Mouse (Mus musculus): ENCODE data around the gene Nr2c2. TPM values are rescaled to one million over a fixed set of nuclear protein-coding genes. Genes with fewer than 3 reads are reported as not detected.

Gene Nr2c2
- total RNA-seq (2023; ENCODE audit: inconsistent age) = 67.8 to 79.6 TPM (median 75.8 TPM) in 4 replicates

DNA sequence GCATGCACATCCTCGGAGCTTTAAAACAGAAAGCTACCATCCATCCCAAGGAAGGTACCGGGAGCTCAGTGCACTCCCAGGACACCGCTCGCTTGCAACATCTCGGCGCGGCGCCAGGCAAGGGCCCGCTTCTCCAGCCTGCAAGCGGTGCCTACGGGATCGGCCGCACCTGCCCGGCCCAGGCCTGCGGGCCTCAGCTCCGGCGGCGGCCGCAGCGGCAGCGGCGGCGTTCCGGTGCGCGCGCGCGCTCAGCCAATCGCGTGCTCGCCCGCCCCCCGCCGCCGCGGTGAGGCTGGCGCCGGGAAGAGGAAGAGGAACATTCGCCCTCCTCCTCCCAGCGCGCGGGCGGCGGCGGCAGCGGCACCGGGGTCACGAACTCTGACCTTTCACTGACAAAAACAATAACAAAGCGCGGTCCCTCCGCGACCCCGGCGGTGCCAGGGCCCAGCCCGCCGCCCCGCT is at the start of gene Nr2c2:
TSS of gene Nr2c2 (plus strand) at position 261 of the 462 bp plus-strand sequence.

DNA sequence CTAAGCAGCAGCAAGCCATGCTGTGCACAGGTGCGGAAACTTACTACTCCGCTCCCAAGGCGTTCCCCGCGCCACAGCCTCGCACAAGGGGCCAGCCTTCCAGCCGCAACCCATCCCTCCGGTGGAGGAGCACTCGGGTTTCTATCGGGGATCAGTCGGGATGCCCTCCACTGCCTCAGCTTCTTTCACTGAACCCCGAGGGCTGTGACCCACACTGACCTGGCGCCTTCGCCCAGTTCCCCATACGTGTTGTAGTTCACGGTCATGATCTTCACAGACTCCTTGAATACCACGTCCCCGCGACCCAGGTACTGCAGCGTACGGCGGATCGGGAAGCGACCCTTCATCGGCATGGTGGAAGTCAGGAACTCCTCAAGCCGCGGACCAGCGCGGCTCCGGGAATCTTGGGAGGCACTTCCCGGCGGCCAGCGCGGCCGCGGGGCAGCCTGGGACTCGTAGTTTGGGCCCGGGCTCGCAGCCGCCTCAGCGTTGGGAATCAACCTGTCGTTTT is 92.5 kb downstream of the Nr2c2 start, which contains the start of gene Mrps25:
TSS of gene Mrps25 (minus strand) at position 413 of the 511 bp plus-strand sequence.

DNA sequence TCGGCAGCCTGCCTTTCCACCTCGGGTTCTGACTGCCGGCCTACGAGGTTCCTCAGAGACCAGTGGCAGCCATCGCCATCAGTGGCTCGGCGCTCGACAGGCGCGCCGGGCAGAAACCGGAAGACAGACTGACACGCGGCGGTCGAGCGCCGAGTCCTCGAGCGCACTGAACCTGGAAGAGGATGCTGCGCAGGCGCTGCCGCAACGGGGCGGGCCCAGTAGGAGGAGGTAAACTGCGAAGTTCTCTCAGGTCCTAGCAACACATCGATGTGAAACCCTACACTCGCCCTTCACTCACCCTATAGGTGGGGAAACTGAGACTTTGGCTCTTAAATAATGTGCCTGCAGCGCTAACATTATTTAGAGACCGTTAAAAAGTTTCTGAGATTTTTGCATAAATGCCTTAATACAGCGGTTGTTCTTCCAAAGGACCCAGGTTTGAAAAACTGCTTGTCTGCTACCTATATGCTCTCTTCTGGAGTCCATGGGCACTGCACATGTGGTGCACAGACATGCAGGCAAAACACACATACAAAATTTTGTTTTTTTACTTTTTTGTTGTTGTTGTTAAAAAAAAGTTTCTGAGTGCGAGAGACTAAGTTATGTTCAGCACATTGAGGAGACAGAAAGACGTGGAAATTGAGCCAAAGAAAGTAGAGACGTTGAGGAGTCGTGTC is 123.7 kb downstream of the Nr2c2 start, which contains the start of gene Rbsn:
TSS of gene Rbsn (minus strand) at position 153 of the 677 bp plus-strand sequence.

Other genes starting within 250 kb of the Nr2c2 start
- 41.0 to 47.8 TPM (median 46.0 TPM) in 4 replicates for gene Ccdc174, start 213.3 kb upstream of the Nr2c2 start, total RNA-seq (2023; ENCODE audit: inconsistent age)
- 2.2 to 3.1 TPM (median 2.7 TPM) in 4 replicates for gene 4930590J08Rik, start 188.6 kb upstream of the Nr2c2 start, total RNA-seq (2023; ENCODE audit: inconsistent age)
- 0.15 TPM in 1 of 4 replicates, not detected in the others for gene Fgd5, start 112.5 kb upstream of the Nr2c2 start, total RNA-seq (2023; ENCODE audit: inconsistent age)
- gene Mrps25, start 92.6 kb downstream of the Nr2c2 start, total RNA-seq (2023; ENCODE audit: inconsistent age) = 10.1 to 20.9 TPM (median 17.1 TPM) in 4 replicates
- 30.0 to 36.9 TPM (median 33.9 TPM) in 4 replicates for gene Rbsn, start 123.5 kb downstream of the Nr2c2 start, total RNA-seq (2023; ENCODE audit: inconsistent age)
- not detected in 4 replicates for gene Trh, start 153.3 kb downstream of the Nr2c2 start, total RNA-seq (2023; ENCODE audit: inconsistent age)